In the genomic region with DNA sequence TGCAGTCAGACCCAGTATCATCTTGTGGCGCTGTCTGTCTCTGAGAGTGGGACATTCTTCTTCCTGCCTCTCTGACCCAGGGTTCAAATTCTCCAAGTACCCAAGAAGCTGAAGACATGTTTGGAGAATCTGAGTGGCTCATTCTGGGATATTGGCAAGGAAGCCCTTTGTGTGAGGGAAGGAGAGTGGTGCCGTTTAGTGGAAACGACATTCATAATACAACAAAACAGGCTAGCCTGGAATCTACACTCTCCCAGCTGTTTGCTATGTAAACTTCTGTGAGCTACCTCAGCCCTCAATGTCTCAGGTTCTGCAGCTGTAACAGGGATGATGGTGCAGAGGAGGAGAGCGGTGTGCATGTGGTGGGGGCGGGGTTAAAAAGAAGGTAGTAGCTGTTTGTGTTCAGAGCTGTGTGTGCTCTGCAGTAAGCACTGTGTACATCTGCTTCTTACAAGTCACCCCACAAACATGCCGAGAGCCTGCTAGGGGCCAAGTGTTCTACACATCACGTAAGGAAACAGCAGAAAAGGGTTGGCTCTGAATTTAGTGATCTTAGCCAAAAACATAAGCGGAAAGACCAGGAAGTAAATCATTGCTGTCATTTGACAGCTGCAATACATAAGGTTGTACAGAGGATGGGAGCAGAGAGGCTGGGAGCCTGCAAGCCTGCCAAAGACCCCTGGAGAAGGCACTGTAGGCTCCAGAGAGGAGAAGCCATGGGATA, we compare ENCODE assay signal across 12 mouse cellular contexts.
DNase-seq lines count a peak whose midpoint lies in the region; ATAC-seq and TF ChIP-seq lines count a peak whose summit lies in the region.
"Had no signal": no experiment of that assay in that cellular context is flagged by ENCODE, and none has a peak within 500 bp of the region (broad histone marks: within the 10 kb centered on the region; RNA-seq: fewer than 3 reads in every experiment).

No protein-coding gene starts in this region.

- H3K9me3 ChIP-seq in heart, postnatal 0 days (replicated peaks; ENCODE audit: control insufficient read depth, low read length): no peaks in the 10 kb centered on the region
- H3K9me3 ChIP-seq in kidney, postnatal 0 days (replicated peaks; ENCODE audit: low read length): no peaks in the 10 kb centered on the region

- no peak overlapping the region for H3K4me2 ChIP-seq in heart, postnatal 0 days (ENCODE audit: low read depth, low read length)
- no peak overlapping the region for H3K4me2 ChIP-seq in kidney, postnatal 0 days (ENCODE audit: low read length)

- intact Hi-C loops in heart, postnatal 25 days (cut with DNase I): no loop called here

- 65% methylated on average over 8 of the region's 8 CpGs for WGBS in heart, postnatal 0 days
- WGBS in kidney, postnatal 0 days: 58% methylated on average over 8 of the region's 8 CpGs

- TF ChIP-seq CTCF in heart, postnatal 0 days (IDR thresholded peaks at IDR 0.05; ENCODE audit: low read depth): no peak
- peak; percentile 37; the same call in 1 of the 2 replicates for TF ChIP-seq CTCF in kidney, postnatal 0 days (IDR thresholded peaks at IDR 0.05; ENCODE audit: low read depth)

- H3K9ac ChIP-seq in heart, postnatal 0 days (replicated peaks; ENCODE audit: low read depth, low read length): no peak overlapping the region
- H3K9ac ChIP-seq in kidney, postnatal 0 days (ENCODE audit: low read depth, low read length): no peak overlapping the region

- H3K27me3 ChIP-seq in heart, postnatal 0 days (ENCODE audit: control insufficient read depth, insufficient read depth, low read length): no peaks in the 10 kb centered on the region
- H3K27me3 ChIP-seq in kidney, postnatal 0 days (ENCODE audit: insufficient read depth, low read length): no peaks in the 10 kb centered on the region

- no peak for TF ChIP-seq EP300 in heart, postnatal 0 days (IDR thresholded peaks at IDR 0.05; ENCODE audit: low read depth)

- H3K4me1 ChIP-seq in heart, postnatal 0 days (ENCODE audit: control insufficient read depth, insufficient read depth): no peaks in the 10 kb centered on the region
- H3K4me1 ChIP-seq in kidney, postnatal 0 days (replicated peaks; ENCODE audit: insufficient read depth, low read length): no peaks in the 10 kb centered on the region

- no peak overlapping the region for H3K4me3 ChIP-seq in heart, postnatal 0 days (ENCODE audit: low read depth, low read length)
- no peak overlapping the region for H3K4me3 ChIP-seq in kidney, postnatal 0 days (replicated peaks; ENCODE audit: low read depth, low read length)

- DNase-seq in heart, adult 18-20 months: peak; percentile 1 to 12
- no peak for DNase-seq in heart, postnatal 25 days (ENCODE audit: low spot score)
- peak; percentile 13 for DNase-seq in layer of hippocampus, adult 9-11 months
- DNase-seq in layer of hippocampus, postnatal 36 days: no peak
- DNase-seq in heart, postnatal 0 days (ENCODE audit: low spot score): peak; percentile 26
- DNase-seq in kidney, postnatal 0 days (ENCODE audit: low spot score): peak; percentile 91
- no peak for DNase-seq in urinary bladder, postnatal 25 days (ENCODE audit: low spot score)
- no peak for DNase-seq in layer of hippocampus, postnatal 10 days (ENCODE audit: low spot score in 2 of 2)
- DNase-seq: adrenal gland, adult 8-10 months; cerebellum, adult 11 months had no signal

- no peak overlapping the region for H3K27ac ChIP-seq in heart, postnatal 0 days (ENCODE audit: low read depth)
- no peak overlapping the region for H3K27ac ChIP-seq in kidney, postnatal 0 days
- H3K27ac ChIP-seq: macrophage had no signal

- ATAC-seq in heart, postnatal 0 days (ENCODE audit: insufficient read depth, low read depth): peak; percentile 41; the same call in 1 of the 2 replicates
- ATAC-seq in kidney, postnatal 0 days (replicated peaks; ENCODE audit: low FRiP score, low read depth): peak; percentile 59; the same call in 1 of the 2 replicates
- ATAC-seq: CD4-positive, CD25-positive, alpha-beta regulatory T cell, adult 4 months had no signal

- no peaks in the 10 kb centered on the region for H3K36me3 ChIP-seq in heart, postnatal 0 days (replicated peaks; ENCODE audit: control insufficient read depth, insufficient read depth, low read length)
- no peaks in the 10 kb centered on the region for H3K36me3 ChIP-seq in kidney, postnatal 0 days (ENCODE audit: insufficient read depth, low read length)

Comparison
In these comparisons a context has a peak if more than half of its experiments do, and no peak if none do; other contexts are left out.
1. DNase-seq: peak in heart, adult 18-20 months (2 of 2), layer of hippocampus, adult 9-11 months (single experiment), heart, postnatal 0 days (single experiment) and kidney, postnatal 0 days (single experiment); none in heart, postnatal 25 days (single experiment), layer of hippocampus, postnatal 36 days (0 of 2), urinary bladder, postnatal 25 days (single experiment) and layer of hippocampus, postnatal 10 days (0 of 2).